In the genomic region with DNA sequence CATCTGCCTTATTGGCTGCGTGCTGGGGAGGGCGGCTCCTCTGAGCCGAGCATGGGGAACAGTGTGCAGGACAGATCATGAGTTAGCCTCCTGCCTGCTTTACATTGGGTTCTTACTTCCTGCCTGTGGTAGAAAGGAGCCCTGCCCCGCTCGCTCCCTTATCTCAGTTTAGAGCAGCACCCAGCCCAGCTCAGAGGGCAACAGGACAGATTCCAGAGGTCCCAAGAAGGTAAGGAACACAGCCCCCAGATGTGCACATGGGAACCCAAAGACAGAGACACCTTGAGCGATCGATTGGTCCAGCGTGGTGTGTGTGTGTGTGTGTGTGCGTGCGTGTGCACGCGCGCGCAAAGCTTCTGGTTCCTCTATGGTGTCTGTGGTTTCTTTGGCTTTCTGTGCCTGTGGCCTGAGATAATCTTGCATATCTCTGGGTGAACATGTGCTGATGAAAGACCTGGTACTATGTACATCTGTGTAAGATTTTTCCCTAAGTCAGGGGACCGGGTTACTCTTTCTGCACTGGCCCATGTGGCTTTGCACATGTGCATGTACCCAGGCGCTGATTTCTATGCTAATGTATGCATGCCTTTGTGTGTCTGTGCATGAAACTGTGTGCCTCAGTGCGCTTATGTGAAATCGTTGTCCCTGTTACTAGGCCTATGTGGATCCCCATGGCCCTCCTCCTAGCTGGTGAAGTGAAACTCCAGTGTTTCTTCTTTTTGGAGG, we compare ENCODE assay signal across 7 mouse cellular contexts. TPM values are rescaled to one million over a fixed set of nuclear protein-coding genes. Genes with fewer than 3 reads are reported as not detected.
DNase-seq lines count a peak whose midpoint lies in the region; ATAC-seq and TF ChIP-seq lines count a peak whose summit lies in the region.

No protein-coding gene starts in this region.

- peak; percentile 87 for ATAC-seq in forebrain, postnatal 0 days
- peak; percentile 31; the same call in 1 of the 2 replicates for ATAC-seq in lung, embryonic 16.5 days (ENCODE audit: low read depth)

- no peaks in the 10 kb centered on the region for H3K36me3 ChIP-seq in forebrain, postnatal 0 days (ENCODE audit: insufficient read depth)
- no peaks in the 10 kb centered on the region for H3K36me3 ChIP-seq in lung, embryonic 16.5 days (ENCODE audit: control insufficient read depth, insufficient read depth, low read length)

- 0 out of 2 replicates have a peak, but pooled peaks cover 9% of the 10 kb centered on the region for H3K4me1 ChIP-seq in forebrain, postnatal 0 days (ENCODE audit: insufficient read depth)
- H3K4me1 ChIP-seq in lung, embryonic 16.5 days (replicated peaks; ENCODE audit: control insufficient read depth, insufficient read depth, low read length): peaks cover 9% of the 10 kb centered on the region

- H3K4me3 ChIP-seq in forebrain, postnatal 0 days (ENCODE audit: low read depth, low read length): no peak overlapping the region
- no peak overlapping the region for H3K4me3 ChIP-seq in lung, embryonic 16.5 days (ENCODE audit: low read length)

- H3K27ac ChIP-seq in forebrain, postnatal 0 days (ENCODE audit: low read depth, low read length): peak overlapping the region; percentile 82
- peak overlapping the region; percentile 54; the same call in 1 of the 2 replicates for H3K27ac ChIP-seq in lung, embryonic 16.5 days (ENCODE audit: low read length)

- DNase-seq in CD8-positive naive resting alpha-beta T cell, adult 2 months (ENCODE audit: low read depth in 2 of 2, low spot score in 2 of 2): peak; percentile 50 to 55
- DNase-seq in MEL-GATA-1-ER (ENCODE audit: extremely low read depth, low read depth) (peak; percentile 93), adipocyte (ENCODE audit: low spot score) (no peak)
- no peak for DNase-seq in forebrain, postnatal 0 days
- peak; percentile 50 to 53 for DNase-seq in spleen, postnatal 14 days (ENCODE audit: low spot score in 2 of 2)
- DNase-seq in retina, embryonic 14.5 days (ENCODE audit: low spot score): no peak

- 70% methylated on average over 18 of the region's 18 CpGs for WGBS in forebrain, postnatal 0 days
- 81% methylated on average over 18 of the region's 18 CpGs for WGBS in lung, embryonic 16.5 days

- TF ChIP-seq CTCF in forebrain, postnatal 0 days (IDR thresholded peaks at IDR 0.05; ENCODE audit: low read depth): no peak

- H3K4me2 ChIP-seq in forebrain, postnatal 0 days (ENCODE audit: low read depth): no peak overlapping the region
- no peak overlapping the region for H3K4me2 ChIP-seq in lung, embryonic 16.5 days (ENCODE audit: low read depth, low read length)

- no peak overlapping the region for H3K9ac ChIP-seq in forebrain, postnatal 0 days
- H3K9ac ChIP-seq in lung, embryonic 16.5 days (ENCODE audit: low read length): no peak overlapping the region

- H3K9me3 ChIP-seq in forebrain, postnatal 0 days (ENCODE audit: low read length): no peaks in the 10 kb centered on the region
- H3K9me3 ChIP-seq in lung, embryonic 16.5 days (ENCODE audit: control insufficient read depth, low read length): no peaks in the 10 kb centered on the region

- H3K27me3 ChIP-seq in forebrain, postnatal 0 days (ENCODE audit: insufficient read depth, low read length): no peaks in the 10 kb centered on the region
- no peaks in the 10 kb centered on the region for H3K27me3 ChIP-seq in lung, embryonic 16.5 days (ENCODE audit: control insufficient read depth, insufficient read depth, low read depth, low read length)

RNA-seq across cellular contexts. Expression of a gene that starts 3.6 kb away (rescaled TPM):
- total RNA-seq in forebrain, postnatal 0 days (2014; rRNA removed): 0.38 and 0.71 TPM in 2 replicates
- polyA plus RNA-seq in forebrain, postnatal 0 days (2015; fragmentation: Nextera tagmentation; extraction: Ambion mirVana): 0.59 and 0.61 TPM in 2 replicates
- polyA plus RNA-seq in lung, embryonic 16.5 days (2015; fragmentation: Nextera tagmentation; extraction: Ambion mirVana): 0.45 and 0.49 TPM in 2 replicates

RNA-seq across cellular contexts. Expression of a gene that starts 21.8 kb away (rescaled TPM):
- 11.3 and 12.2 TPM in 2 replicates for total RNA-seq in forebrain, postnatal 0 days (2014; rRNA removed)
- polyA plus RNA-seq in forebrain, postnatal 0 days (2015; fragmentation: Nextera tagmentation; extraction: Ambion mirVana): 11.4 and 13.8 TPM in 2 replicates
- polyA plus RNA-seq in lung, embryonic 16.5 days (2015; fragmentation: Nextera tagmentation; extraction: Ambion mirVana): 12.9 and 16.4 TPM in 2 replicates

RNA-seq across cellular contexts. Expression of a gene that starts 24.4 kb away (rescaled TPM):
- total RNA-seq in forebrain, postnatal 0 days (2014; rRNA removed): 121 and 141 TPM in 2 replicates
- 53.3 and 72.6 TPM in 2 replicates for polyA plus RNA-seq in forebrain, postnatal 0 days (2015; fragmentation: Nextera tagmentation; extraction: Ambion mirVana)
- 58.2 and 59.4 TPM in 2 replicates for polyA plus RNA-seq in lung, embryonic 16.5 days (2015; fragmentation: Nextera tagmentation; extraction: Ambion mirVana)

RNA-seq across cellular contexts. Expression of a gene that starts 31.8 kb away (rescaled TPM):
- total RNA-seq in forebrain, postnatal 0 days (2014; rRNA removed): 83.4 and 103 TPM in 2 replicates
- polyA plus RNA-seq in forebrain, postnatal 0 days (2015; fragmentation: Nextera tagmentation; extraction: Ambion mirVana): 102 and 111 TPM in 2 replicates
- 141 and 142 TPM in 2 replicates for polyA plus RNA-seq in lung, embryonic 16.5 days (2015; fragmentation: Nextera tagmentation; extraction: Ambion mirVana)

Comparison
In these comparisons a context has a peak if more than half of its experiments do, and no peak if none do; other contexts are left out.
1. DNase-seq: peak in CD8-positive naive resting alpha-beta T cell, adult 2 months (2 of 2), MEL-GATA-1-ER (single experiment) and spleen, postnatal 14 days (2 of 2); none in forebrain, postnatal 0 days (single experiment), adipocyte (single experiment) and retina, embryonic 14.5 days (single experiment).